Mouse (Mus musculus): Measurements from ENCODE around the gene Adgrv1.
"Not testable (repeated sequence)": the region's sequence is repeated elsewhere in the genome, so short reads cannot be mapped to it uniquely, and the experiment has no call there.

Adgrv1 gene

GRCm38 (mm10) chr13:81335241-81335640 is 297.7 kb downstream of the Adgrv1 start:
- DNase-seq (ENCODE audit: low spot score) = no peak

GRCm38 (mm10) chr13:81332018-81332417 is 300.9 kb downstream of the Adgrv1 start:
- DNase-seq (ENCODE audit: low spot score) = no peak

DNA sequence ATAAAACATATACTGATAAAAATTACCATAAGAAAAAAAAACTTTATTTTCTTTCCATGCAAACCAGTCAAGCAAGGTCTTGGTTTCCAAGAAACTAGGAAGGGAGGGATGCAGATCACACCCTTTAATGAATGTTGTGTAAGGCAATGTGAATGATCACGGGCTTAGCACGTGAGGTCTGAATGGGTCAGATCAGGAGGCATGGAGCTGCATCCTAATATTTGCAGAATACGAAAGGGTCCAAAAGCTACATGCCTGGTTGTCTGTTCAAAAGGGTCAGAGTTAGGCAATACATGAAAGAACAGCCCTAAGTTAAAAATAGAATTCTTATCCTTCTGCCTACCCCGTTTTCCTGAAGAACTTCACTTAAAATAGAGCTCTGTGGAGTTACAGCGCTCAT is 303.2 kb downstream of the Adgrv1 start:
- no peak for DNase-seq (ENCODE audit: low spot score)

GRCm38 (mm10) chr13:81328181-81328580 is 304.8 kb downstream of the Adgrv1 start:
- DNase-seq (ENCODE audit: low spot score) = no peak

GRCm38 (mm10) chr13:81325606-81326215 is 307.2 kb downstream of the Adgrv1 start:
- DNase-seq (ENCODE audit: low spot score) = no peak

GRCm38 (mm10) chr13:81323546-81324316 is 309.2 kb downstream of the Adgrv1 start:
- DNase-seq (ENCODE audit: low spot score) = no peak

GRCm38 (mm10) chr13:81316581-81316980 is 316.4 kb downstream of the Adgrv1 start:
- no peak for DNase-seq (ENCODE audit: low spot score)

DNA sequence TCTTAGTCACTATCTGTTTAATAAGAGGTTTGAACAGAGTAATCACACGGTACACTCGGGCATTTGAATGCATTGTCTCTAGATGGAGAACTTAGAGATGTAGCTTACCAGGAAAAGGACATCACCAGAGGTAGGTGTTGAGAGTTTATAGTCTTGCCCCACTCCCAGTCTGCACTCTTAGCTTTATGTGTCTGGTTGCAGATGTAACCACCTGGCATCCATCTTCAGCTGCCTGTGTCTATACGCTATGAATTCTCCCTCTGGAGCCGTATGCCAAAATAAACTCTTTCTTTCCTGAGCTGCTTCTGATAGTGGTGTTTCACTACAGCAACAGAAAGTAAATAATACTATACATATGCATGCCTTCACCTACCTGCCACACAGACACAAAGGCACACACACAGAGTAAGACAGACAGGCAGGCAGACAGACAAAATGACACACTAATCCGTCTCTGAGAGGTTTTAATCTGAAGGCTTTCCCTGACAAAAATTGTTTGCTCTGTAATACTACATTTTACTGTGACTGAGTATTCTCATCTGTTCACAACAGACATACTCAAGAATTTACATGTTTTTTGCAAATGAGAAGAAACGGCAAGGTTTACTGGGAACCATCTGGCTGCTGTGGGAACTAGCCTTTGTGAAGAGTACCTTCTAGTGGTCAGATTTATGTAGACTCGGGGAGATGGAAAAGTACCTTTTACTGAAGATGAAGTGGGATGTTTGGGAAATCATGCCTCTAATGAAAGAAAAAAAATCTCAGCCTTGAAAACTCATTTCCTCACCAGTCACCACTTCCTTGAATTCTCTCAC is 318.4 kb downstream of the Adgrv1 start:
- DNase-seq (ENCODE audit: low spot score) = peak; percentile 13

- no peak for DNase-seq (ENCODE audit: low spot score)
Measured at GRCm38 (mm10) chr13:81312148-81312547, 320.8 kb downstream of the Adgrv1 start.

GRCm38 (mm10) chr13:81300851-81301250 is 332.1 kb downstream of the Adgrv1 start:
- no peak for DNase-seq (ENCODE audit: low spot score)

DNA sequence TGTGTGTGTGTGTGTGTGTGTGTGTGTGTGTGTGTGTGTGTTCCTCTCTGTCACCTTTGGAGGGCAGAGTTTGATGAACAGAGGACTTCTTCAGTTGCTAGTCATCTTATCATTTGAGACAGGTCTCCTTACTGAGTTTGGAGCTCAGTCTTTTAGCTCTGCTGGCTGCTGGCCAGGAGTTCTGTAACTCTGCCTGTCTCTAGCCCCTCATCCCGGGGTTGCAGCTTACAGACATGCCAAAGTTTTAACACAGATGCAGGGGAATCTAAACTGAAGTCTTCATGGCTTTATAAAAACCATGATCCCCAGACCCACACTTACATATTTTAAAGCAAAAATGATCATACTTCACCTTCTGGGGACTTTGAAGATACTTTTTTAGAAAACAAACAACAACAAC is 338.8 kb downstream of the Adgrv1 start:
- no peak for DNase-seq (ENCODE audit: low spot score)

DNA sequence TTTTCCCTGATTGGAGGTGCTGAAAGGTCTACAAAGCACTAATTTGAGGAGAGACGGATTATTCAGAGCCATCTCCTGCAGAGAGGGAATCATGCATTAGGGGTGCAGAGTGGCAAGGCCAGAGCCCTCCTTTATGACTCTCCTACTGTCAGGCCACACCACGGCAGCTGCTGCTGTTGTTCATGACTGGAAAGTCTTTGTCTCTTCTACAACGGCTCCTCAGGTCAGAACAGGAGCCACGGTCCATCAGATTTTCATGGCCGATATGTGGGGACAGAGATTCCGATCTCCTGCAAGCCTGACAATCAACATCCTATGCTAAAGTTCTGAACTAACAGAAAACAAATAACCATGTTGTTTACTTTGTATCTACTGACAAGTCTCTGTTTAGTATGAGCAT is 350.8 kb downstream of the Adgrv1 start:
- no peak for DNase-seq (ENCODE audit: low spot score)

DNA sequence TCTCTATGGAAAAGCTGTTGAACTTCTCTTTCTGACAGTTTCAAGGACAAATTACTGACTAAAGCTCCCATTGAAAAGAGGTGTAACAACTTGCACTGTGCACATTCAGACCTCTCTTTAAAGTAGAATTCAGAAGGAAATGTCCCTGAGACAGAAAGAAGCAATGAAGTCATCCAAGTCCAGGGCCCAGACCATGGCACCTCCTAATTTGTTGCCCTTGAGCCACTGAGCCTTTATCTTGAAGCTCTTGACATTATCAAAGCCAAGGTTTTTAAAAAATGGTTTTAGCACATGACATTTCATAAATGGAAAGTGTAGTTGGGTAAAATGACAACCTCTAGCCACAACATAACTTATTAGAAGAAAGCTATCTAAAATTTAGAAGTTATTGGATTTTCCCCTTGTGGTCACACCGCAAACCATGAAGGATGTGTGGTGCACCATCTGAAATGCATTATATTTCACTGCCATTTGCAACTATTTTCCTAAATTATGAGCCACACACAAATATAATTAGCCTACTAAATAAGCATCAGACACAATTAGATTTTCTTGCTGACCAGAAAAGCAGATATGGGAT is 352.2 kb downstream of the Adgrv1 start:
- no peak for DNase-seq (ENCODE audit: low spot score)

DNA sequence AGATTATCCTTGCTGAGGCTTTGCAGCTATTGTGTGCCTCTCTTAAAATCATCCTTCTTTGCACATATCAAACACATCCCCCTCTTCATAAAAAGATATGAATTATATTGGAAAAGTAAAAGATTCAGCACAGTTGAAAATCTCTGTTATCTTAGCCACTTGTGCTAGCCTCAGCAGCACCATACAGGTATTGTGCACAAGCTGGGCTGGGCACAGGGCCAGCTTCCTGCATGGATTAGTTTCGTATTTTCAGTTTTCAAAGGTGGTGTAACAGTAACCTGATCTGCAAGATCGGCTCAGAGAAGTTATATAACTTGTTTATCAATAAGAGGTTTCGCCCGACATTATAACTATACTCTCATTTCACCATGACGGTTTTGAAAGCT is 353.6 kb downstream of the Adgrv1 start:
- peak; percentile 19 for DNase-seq (ENCODE audit: low spot score)

- no peak for DNase-seq (ENCODE audit: low spot score)
Measured at GRCm38 (mm10) chr13:81278669-81279350, 354.1 kb downstream of the Adgrv1 start.

DNA sequence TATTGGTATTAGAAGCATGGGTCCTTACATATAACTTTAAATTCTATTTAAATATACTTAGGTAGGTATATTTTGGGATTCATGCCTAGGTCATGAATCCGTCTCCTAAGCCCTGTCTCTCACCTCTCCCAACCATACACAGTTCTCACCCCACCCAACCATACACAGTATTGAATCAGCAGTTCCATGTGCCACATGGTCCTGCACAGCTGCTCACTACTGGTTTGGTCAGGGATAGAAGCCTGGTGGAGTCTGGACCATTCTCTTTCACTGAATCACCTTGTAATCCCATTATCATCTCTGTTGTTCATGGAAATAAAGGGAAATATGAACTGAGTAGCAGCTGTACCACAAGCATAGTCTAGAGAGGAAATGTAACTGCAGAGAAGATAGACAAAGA is 359.1 kb downstream of the Adgrv1 start:
- no peak for DNase-seq (ENCODE audit: low spot score)

GRCm38 (mm10) chr13:81270396-81270795 is 362.6 kb downstream of the Adgrv1 start:
- DNase-seq (ENCODE audit: low spot score) = no peak

- DNase-seq (ENCODE audit: low spot score) = no peak
Measured at GRCm38 (mm10) chr13:81269056-81269455, 363.9 kb downstream of the Adgrv1 start.

DNA sequence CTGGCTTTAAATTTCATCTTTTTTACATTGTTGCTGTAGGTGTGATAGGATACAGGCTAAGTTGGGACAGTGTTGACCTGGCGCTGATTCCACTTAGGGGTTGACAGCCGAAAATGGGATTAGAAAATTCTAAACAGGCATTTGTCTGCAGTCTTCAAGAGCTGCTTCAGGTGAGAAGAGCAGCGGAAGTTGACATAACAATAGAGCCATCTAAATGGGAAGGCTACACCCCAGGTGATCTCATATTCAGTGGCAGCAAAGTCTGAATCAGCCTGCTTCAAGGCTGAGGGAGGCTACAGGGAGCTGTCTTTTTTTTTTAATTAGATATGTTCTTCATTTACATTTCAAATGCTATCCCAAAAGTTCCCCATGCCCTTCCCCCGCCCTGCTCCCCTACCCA is 365.5 kb downstream of the Adgrv1 start:
- not testable (repeated sequence) for DNase-seq (ENCODE audit: low spot score)

DNA sequence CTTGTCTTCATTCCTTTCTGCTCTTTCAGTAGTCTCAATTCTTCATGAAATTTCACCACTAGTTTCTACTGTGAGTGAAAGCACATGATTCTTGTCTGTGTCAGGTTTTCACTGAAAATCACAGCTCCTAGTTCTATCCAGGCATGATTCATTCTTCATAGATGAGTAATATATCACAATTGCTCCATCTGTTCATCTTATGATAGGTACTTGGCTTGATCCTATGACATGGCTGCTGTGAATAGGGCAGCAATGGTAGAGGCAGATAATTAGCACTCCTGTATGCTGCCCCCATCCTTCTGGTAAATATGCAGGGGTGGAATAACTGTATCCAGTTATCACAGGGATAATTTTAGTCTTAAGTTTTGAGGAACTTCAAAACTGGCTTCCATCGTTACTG is 368.5 kb downstream of the Adgrv1 start:
- no peak for DNase-seq (ENCODE audit: low spot score)

GRCm38 (mm10) chr13:81241181-81241580 is 391.8 kb downstream of the Adgrv1 start:
- no peak for DNase-seq (ENCODE audit: low spot score)

GRCm38 (mm10) chr13:81239836-81240235 is 393.1 kb downstream of the Adgrv1 start:
- no peak for DNase-seq (ENCODE audit: low spot score)
